Mouse (Mus musculus) megakaryocyte, embryonic 14.5 days (primary cell): ENCODE data around the gene C9. TPM values are rescaled to one million over a fixed set of nuclear protein-coding genes. Genes with fewer than 3 reads are reported as not detected.

Experiments used
- H3K27me3 ChIP-seq: replicated peaks from 2 replicates; pipeline ENCODE3; 2012; ENCODE audit warnings: inconsistent platforms
- H3K36me3 ChIP-seq: replicated peaks from 2 replicates; pipeline ENCODE3; 2012; ENCODE audit warnings: low read length, inconsistent platforms, mixed read lengths
- H3K4me1 ChIP-seq: 2 replicates; pipeline ENCODE4 v1.6.1; 2012; ENCODE audit warnings: inconsistent platforms
- H3K4me3 ChIP-seq: replicated peaks from 2 replicates; pipeline ENCODE3; 2012; ENCODE audit warnings: moderate library complexity, mild to moderate bottlenecking, inconsistent platforms
- H3K9me3 ChIP-seq: 2 replicates; pipeline ENCODE4 v1.6.1; 2012; ENCODE audit warnings: inconsistent platforms
- FLI1 ChIP-seq: IDR thresholded peaks from 2 replicates; pipeline ENCODE4 v1.6.1; 2012; ENCODE audit warnings: low read length, inconsistent platforms, mixed read lengths
- GATA1 ChIP-seq: IDR thresholded peaks from 3 replicates; pipeline ENCODE4 v1.6.1; 2012; ENCODE audit warnings: mixed read lengths, low read length, inconsistent platforms, borderline replicate concordance
- polyA plus RNA-seq: library from polyadenylated mRNA; stranded (reverse); fragments of >175 nt; gene quantifications from 2 replicates; pipeline ENCODE4 v1.2.3, GENCODE M21; 2012; ENCODE audit warnings: low replicate concordance; ENCODE audit not compliant: insufficient read depth

Gene C9
- not detected in 2 replicates for polyA plus RNA-seq

DNA sequence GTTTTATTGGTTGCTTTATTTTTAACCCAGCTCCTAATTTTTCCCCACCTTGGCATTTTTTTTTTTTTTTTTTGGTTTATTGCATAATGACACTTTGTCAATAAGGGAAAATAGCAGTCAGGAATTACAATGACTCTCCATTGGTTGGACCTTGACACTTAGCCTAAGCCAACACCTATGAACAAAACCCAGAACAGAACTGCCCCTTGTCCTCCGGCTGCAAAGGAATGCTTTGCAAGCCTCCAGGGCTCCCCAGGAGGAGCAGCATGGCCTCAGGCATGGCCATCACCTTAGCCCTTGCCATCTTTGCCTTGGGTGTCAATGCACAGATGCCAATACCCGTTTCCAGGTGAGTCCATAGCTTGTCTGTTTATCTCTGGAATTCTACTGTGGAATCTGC is at the start of gene C9:
Gene C9, plus strand, starts transcription at position 193 of the 400 bp plus-strand sequence.
- no peak for TF ChIP-seq GATA1
- TF ChIP-seq FLI1 = no peak
- H3K4me3 ChIP-seq = no peak within 1 kb of the TSS
- H3K36me3 ChIP-seq = no peaks in the 10 kb centered on the region
- peaks cover 13% of the 10 kb centered on the region; the same call in 1 of the 2 replicates for H3K4me1 ChIP-seq
- H3K9me3 ChIP-seq = no peaks in the 10 kb centered on the region
- H3K27me3 ChIP-seq = peaks cover 16% of the 10 kb centered on the region

DNA sequence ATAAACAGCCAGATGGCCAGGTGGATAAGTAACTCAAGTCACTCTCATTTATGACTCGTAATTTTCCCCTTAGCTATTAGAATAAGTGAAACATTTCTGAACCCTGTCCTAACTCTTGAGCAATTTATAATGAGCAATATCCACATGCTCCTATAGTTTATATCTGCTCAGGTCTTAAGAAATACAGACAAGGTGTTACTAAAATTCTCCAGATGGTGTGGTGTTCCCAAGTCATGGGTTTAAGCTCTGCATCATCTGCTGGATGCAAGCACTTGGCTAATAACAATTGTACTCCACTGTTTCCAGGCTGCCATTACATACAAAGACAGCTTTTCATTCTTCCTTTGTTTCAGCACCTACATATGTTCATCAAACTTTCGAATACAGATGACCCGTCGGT is 46.9 kb upstream of the C9 start:
- H3K4me1 ChIP-seq = no peaks in the 10 kb centered on the region
- no peak overlapping the region for H3K4me3 ChIP-seq
- H3K36me3 ChIP-seq = no peaks in the 10 kb centered on the region
- H3K27me3 ChIP-seq = no peaks in the 10 kb centered on the region
- no peak for TF ChIP-seq GATA1
- H3K9me3 ChIP-seq = no peaks in the 10 kb centered on the region

DNA sequence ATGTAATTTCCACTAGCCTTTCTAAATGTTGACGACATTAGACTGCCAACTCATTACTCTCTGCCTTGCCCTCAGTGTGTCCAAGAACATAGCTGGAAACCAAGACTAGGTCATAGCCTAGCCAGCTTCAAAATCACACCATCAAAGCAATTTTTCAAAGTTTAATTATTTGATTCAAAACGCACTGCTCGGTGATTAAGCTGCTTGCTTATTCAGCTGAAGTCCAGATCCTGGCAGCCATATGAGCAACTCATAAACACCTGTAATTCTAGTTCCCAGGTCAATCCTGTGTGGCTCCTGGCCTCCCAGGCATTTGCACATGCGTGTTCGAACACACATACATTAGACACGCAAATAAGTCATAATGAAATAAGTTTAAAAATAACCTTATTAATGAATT is 46.2 kb upstream of the C9 start:
- TF ChIP-seq GATA1 (no peak), FLI1 (no peak)
- Histone ChIP-seq H3K27me3 (no peaks in the 10 kb centered on the region), H3K36me3 (no peaks in the 10 kb centered on the region)

DNA sequence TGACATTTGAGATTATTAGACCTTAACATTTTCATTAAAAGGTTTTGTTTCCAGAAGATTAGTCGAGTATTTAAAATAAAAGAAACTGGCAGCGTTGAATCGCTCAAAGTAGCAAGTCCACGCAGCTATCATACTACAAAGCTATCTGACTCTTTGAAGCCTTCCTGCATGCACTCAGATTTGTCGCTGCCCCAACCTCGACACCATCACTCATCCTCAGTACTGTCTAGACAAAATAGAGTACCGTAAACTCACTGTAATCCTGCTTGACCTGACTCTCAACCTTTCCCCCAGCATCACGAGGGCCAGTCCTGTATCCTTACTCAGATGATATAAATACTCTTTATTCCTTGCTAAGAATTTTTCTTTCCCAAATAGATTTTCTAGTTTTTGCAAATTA is 45.0 kb upstream of the C9 start:
- Histone ChIP-seq H3K27me3 (no peaks in the 10 kb centered on the region), H3K4me1 (no peaks in the 10 kb centered on the region), H3K9me3 (no peaks in the 10 kb centered on the region), H3K36me3 (no peaks in the 10 kb centered on the region), H3K4me3 (no peak overlapping the region)
- TF ChIP-seq FLI1 = no peak
- no peak for TF ChIP-seq GATA1

More for the DNA sequence above, 46.2 kb upstream of the C9 start:
- no peaks in the 10 kb centered on the region for H3K4me1 ChIP-seq
- H3K4me3 ChIP-seq = no peak overlapping the region
- no peaks in the 10 kb centered on the region for H3K9me3 ChIP-seq

DNA sequence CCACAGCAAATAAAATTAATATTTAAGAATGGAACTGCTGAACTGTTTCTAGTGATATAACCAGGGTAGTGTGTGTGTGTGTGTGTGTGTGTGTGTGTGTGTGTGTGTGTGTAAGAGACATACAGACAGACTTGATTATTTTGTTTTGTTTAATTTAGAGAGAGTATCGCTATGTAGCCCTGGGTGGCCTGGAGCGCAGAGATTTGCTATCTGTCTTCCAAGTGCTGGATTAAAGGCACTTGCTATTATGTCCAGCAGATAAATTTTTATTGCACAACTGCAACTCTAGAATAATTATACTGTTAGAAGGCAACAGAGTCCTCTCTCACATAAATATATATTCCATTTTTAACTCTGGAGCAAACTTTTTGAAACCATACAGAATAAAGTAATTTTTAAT is 42.7 kb upstream of the C9 start:
- Histone ChIP-seq H3K4me1 (no peaks in the 10 kb centered on the region), H3K9me3 (no peaks in the 10 kb centered on the region), H3K36me3 (no peaks in the 10 kb centered on the region), H3K4me3 (no peak overlapping the region), H3K27me3 (no peaks in the 10 kb centered on the region)
- TF ChIP-seq FLI1 (no peak), GATA1 (no peak)

DNA sequence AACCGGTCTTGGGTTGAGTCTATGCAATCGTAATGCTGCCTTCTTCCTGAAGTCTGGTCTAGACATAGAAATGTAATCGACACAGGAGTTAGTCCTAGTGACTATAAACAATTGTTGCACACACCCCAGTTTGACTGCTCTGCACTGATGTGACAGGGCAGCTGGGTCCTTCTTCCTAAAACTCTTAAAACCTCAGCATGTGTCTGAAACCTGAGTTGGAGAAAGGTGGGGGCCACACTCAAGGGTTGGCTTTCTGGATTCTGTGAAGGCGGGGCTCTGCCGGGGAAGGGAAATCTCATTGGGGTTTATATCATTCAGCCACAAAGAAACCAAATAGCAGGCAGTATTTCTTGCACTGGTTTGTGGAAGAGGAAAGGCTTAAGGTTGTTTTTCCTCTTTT is 41.0 kb upstream of the C9 start:
- Histone ChIP-seq H3K4me1 (no peaks in the 10 kb centered on the region), H3K27me3 (no peaks in the 10 kb centered on the region), H3K36me3 (no peaks in the 10 kb centered on the region), H3K4me3 (no peak overlapping the region), H3K9me3 (no peaks in the 10 kb centered on the region)
- TF ChIP-seq GATA1 (no peak), FLI1 (no peak)

DNA sequence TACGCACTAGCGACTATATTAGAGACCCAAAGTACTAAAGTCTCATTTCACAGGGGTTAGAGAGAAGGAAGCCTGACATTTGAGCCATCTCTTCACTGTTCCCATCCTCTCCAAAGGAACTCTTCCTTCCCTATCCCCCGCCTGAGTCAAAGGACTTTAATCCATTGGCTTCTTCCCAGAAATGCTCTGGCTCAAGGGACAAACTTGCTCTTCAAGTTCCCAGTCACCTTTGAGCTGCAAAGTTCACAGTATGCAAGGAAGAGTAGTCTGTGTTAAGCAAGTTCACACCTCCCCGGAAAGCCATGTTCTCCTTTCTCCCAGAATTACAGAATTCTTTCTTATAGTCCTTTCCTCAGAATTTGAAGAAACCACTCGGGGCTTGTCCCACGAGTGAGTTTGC is 38.4 kb upstream of the C9 start:
- Histone ChIP-seq H3K27me3 (no peaks in the 10 kb centered on the region), H3K9me3 (no peaks in the 10 kb centered on the region), H3K4me3 (no peak overlapping the region), H3K36me3 (no peaks in the 10 kb centered on the region), H3K4me1 (no peaks in the 10 kb centered on the region)
- TF ChIP-seq GATA1 = no peak
- TF ChIP-seq FLI1 = no peak

DNA sequence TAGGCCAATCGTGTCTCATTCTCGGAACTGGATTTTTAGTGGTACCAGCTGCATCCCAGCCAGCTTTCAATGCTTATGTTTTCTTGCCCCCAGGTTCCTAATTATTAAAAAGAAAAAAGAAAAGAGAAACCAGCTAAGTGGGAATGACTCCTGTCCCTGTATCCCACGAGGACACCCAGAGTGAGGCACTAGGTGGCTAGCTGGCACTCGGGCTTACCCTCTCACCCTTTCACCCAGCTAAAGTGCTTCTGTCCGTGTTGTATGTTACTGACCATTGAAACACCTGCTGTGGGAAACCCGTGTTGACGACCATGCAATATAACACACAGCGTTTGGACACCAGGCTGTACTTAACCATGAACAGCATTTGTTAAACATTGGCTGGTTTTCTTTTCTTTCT is 36.1 kb upstream of the C9 start:
- Histone ChIP-seq H3K27me3 (no peaks in the 10 kb centered on the region), H3K36me3 (no peaks in the 10 kb centered on the region), H3K4me1 (no peaks in the 10 kb centered on the region), H3K9me3 (no peaks in the 10 kb centered on the region), H3K4me3 (no peak overlapping the region)
- no peak for TF ChIP-seq FLI1
- no peak for TF ChIP-seq GATA1

DNA sequence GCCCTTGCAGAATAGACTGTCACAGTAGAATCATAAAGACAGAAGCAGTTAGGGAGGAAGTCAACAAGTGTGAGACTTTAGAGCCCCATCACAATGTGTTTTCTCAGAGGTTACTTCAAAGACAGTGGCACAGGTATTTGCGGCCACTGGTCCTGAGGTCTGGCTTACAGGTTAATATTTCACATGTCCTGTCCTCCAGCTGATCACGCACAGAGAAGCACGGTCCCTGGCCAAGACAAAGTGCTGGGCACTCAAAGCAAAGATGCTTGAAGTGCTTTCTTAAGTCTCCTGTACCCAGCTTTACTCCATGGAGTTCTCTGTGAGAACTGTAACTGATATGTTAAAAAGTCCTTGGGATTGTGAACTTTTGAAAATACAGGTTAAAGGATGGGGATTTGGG is 35.0 kb upstream of the C9 start:
- Histone ChIP-seq H3K9me3 (no peaks in the 10 kb centered on the region), H3K4me1 (no peaks in the 10 kb centered on the region), H3K4me3 (no peak overlapping the region), H3K27me3 (no peaks in the 10 kb centered on the region), H3K36me3 (no peaks in the 10 kb centered on the region)
- TF ChIP-seq GATA1 (no peak), FLI1 (no peak)

DNA sequence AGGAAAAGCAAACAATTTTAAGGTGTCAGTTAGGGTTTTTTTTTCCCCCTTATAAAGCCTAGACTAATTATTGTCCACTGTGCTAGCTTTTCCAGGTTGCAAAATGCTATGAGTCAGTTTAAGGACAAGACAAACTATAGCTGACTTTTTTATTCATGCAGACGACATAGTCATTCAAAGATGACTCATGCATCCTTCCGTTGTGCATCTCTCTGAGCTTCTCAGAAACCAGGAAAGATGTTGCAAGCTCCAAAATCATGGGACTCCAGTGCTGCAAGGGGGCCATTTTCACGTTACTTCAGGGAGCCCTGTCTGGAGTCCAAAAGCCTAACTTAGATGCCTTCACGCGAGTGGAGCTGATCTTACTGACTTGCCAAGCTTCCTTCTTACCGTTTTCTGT is 33.8 kb upstream of the C9 start:
- H3K9me3 ChIP-seq = no peaks in the 10 kb centered on the region
- TF ChIP-seq GATA1 = no peak
- no peak for TF ChIP-seq FLI1
- H3K27me3 ChIP-seq = no peaks in the 10 kb centered on the region
- H3K4me1 ChIP-seq = no peaks in the 10 kb centered on the region
- no peaks in the 10 kb centered on the region for H3K36me3 ChIP-seq
- no peak overlapping the region for H3K4me3 ChIP-seq

DNA sequence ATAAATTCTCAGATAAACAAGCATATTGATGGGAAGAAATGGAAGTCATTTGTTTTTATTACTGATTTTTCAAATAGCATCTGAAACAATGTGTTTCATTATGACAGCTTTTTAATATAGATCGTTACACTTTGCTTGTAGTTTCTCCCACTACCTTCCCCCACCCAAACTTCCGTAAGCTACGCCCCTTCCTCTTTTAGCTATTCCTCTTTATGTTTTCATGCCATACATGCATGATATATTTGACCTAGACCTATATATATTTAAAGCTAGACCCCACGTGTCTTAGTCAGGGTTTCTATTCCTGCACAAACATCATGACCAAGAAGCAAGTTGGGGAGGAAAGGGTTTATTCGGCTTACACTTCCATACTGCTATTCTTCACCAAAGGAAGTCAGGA is 29.8 kb upstream of the C9 start:
- Histone ChIP-seq H3K4me3 (no peak overlapping the region), H3K27me3 (no peaks in the 10 kb centered on the region), H3K4me1 (no peaks in the 10 kb centered on the region), H3K36me3 (no peaks in the 10 kb centered on the region), H3K9me3 (no peaks in the 10 kb centered on the region)
- no peak for TF ChIP-seq FLI1
- no peak for TF ChIP-seq GATA1
